Mouse (Mus musculus) T-helper 2 cell (primary cell): Measurements from ENCODE around the gene Vmn1r31.

Experiments
- in situ Hi-C: fragments of 300-600 bp; cut with MboI, MseI; formaldehyde crosslinking; loops from one replicate; pipeline ENCODE4 v1.15.1; 2025; ENCODE audit warnings: high pct_unique_total_duplicates

Vmn1r31 gene

GRCm38 (mm10) chr6:58475230-58475629 is at the start of gene Vmn1r31:
Gene Vmn1r31, minus strand, starts transcription at chr6:58475330.
- in situ Hi-C loops, result no loop called here

GRCm38 (mm10) chr6:58443285-58443684 is 31.8 kb downstream of the Vmn1r31 start, which contains the start of gene Vmn1r30:
Gene Vmn1r30, minus strand, starts transcription at chr6:58443385.
- in situ Hi-C loops, result no loop called here
